Mouse (Mus musculus) frontal cortex, postnatal 10 days (tissue): ENCODE data around the gene Col25a1.

Source experiments
- DNase-seq, 2 experiments: peaks; one replicate each; pipeline ENCODE4 v3.0.0; 2022; ENCODE audit warnings: low spot score in 2 of 2, mixed read lengths in 1 of 2

The Col25a1 gene

DNA sequence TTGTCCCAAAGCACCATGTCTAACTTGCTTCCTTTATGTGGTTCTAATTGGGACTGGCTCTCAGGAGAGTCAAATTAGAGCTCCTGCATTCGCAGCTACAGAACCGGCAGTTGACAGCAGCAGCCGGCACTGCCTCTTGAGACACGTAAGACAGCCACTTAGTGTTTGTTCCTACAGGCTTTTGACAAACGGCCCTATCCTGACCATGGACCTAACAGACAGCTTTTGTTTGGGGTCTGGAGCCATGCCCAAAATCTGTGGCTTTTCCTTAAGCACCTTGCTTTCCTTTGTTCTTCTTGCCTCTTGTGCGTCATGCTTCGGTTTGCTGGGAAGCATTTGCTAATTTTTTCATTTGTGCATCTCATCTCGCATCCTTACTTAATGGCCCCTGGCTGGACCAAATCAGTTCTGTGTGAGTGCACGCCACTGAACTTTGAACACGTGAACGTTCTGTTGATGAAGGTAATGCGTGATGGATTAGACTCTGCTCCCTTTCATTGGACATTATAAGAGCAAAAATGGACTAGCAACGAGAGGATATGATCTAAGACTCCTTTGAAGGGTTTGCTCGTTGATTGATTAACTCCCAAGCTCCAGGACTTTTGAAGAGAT, 179.5 kb downstream of the Col25a1 start:
- DNase-seq = no peak

DNA sequence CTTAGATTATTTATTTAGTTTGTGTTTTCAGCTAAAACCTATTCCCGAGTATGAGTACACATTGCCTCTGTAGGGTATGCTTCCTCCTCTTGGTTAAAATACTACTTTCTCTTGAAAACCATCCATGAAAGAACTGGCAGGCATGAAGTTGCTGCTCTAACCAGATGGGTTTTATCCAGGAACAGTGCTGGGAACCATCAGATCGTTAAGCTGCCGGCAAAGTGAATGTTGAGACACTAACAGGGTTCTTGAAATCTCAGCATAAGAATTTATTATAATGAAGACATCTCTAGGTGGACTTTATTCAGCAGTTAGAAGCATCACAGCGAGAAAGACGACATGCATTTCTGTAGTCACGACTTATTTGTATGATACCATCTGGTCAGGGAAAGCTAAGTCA, 181.9 kb downstream of the Col25a1 start:
- no peak for DNase-seq

DNA sequence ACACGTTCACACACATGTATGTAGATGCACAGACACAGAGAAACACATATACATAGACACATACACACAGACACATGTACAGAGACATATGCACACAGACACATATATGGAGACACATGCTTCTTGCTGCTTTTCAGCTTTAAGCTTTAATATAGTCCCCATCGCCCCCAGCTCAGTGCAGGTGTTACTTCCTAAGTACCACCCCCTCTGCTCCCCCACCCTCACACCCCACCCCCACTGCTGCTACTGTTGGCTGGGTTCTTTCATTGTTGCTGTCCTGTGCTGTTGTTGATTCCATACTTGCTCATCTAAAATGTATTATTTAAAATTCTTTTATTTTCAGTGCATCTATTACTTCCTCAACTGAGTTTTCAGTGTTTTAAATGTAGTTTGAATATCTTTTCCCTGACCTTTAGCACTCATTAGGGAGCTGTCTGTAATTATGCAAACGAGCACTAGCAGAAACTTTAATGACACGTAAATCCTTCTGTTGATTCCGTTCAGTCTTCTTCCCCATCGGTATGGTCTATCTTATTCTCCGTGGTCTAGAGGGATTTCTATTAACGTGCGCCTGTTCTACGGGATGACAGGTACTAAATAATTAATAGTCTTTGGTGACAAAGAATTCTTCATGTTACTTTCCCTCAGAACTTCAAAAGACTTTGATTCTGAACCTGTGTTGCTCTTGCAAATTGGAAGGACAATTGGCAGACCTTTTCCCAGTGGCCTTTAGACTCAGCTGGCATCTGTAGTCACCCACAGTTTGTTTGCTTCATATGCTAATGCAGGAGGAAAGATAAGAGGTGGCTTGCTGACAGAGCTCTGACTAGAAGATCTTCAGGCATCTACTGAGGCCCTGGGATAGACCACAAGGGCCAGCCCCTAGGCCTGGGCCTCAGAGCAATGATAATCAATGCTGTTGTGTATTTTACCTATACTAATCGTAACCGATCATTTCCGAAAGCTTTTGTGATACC, 196.0 kb downstream of the Col25a1 start:
- no peak for DNase-seq

DNA sequence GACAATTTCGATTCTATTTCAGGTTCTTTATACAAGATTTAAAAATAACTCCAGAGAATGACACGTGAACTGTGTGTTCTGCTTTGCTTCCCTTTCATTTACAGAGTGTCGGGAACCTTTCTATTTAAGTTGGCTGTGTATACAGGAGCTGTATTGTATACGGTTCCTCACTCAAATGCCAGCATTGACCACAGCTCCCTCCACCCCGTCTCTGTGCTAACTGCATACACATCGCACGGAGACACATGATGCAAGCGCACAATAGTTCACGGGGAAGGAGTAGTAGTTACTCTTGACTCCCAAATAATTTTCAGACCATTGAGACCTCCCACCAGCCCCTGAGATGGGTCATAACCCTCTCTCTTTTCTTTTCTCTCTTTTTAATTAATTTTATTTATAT, 197.6 kb downstream of the Col25a1 start:
- no peak for DNase-seq

DNA sequence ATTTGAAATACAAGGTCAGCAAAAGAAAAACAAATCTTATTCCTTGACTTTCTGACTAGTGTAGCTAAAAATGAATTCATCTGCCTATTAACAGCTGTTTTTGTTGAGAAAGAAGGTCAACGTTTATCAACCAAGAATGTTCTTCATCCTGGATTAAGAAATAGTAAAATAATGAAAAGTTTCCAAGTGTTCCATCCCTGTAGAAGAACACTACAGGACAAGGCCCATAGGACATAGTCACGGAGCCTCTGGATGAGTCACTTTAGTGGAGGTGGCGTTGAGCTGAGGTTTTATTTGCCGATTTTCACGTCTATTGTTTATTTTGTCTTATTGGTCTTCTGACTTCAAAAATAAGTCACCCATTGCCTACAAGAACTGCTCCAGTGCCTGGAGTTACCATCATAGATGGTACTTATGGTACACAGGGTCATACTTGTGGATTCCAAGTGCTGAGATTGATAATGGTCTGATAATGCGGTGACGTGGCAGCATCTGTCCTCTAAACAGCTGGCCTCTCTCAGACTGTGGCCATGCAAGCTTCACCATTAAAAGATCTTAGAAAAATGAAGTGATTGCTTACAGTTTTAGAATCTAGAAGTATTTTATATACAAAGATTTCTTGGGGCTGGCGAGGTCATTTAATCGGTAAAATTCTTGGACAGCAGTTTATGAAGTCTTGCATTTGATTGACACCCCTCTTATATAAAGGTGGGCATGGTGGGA, 198.7 kb downstream of the Col25a1 start:
- no peak for DNase-seq

DNA sequence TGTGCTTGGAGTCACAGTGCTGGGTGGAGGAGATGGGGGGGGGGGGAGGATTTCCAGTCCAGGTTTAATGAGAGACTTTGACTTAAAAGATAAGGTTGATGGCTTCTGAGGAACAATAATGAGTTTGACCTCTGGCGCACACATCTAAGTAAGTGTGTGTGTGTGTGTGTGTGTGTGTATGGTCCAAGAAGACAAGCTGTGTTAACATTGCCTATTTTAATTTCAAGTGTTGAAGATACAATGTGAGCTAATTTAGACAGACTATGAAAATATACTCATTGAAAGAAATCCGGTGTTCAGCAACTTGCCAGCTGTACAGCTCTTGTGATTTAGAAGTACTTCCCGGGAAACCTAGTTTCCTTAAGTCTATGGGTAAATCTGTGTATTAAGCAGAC, 199.3 kb downstream of the Col25a1 start:
- DNase-seq = no peak

DNA sequence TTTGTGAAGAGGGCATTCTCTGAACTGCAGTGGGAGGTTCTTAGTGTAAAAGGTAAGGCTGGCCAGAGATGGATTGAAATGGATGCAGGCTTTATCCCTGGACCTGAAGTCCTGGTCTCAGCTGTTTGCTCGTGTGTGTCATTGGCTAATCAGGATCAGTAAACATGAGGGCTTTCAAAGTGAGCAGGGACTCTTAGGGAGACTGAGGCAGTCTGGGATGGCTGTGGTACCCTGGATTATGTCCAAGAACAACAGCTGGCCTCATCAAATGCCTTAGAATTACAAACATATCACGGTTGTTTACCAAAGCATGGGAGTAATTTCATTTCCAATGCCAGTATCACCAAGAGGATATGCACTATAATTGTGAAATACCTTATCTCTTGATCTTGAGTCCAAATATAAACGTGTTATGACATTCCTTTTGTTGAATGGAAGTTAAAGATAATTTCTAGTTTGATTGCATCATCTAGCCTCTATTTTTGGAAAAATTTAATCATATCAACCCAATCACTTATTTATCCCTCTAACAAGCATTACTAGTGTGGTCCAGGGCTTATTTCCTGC, 201.1 kb downstream of the Col25a1 start:
- no peak for DNase-seq

DNA sequence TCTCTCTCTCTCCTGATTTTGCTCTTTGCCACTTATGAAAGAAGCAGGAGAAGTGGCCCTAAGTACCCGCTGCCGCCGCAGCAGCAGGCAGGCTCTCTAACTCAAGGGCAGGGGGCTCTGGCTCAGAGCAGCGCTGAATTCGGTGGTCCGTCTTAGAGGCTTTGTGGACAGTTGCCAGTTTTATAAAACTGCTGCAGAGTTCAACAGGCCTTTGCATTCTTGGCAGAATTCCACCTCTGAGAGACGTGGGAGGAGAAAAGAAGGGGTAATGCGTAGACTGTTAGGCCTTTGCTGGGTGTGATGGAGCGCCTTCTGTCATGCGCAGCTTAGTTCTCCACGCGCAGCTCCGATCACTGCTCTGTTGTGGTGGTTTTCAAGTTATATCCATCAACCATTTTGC, 206.6 kb downstream of the Col25a1 start:
- DNase-seq = no peak

DNA sequence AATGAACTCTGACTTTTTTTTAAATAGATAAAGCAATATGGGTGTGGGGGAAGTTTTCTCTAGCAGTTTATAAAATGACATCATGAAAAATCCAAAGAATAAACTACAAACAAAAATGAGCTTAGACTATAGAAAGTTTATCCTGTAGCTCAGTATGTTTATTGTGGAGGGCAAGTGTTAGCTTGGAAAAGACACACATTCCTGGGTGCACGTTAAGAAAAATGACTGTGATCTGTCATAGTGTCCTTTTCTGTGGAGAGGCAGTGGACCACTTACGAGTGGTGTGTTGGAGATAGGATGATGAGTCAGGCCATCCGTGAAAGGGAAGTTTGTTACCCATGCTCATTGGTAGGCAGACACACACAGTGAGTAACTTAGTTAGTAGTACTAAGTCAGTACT, 207.1 kb downstream of the Col25a1 start:
- DNase-seq = no peak

DNA sequence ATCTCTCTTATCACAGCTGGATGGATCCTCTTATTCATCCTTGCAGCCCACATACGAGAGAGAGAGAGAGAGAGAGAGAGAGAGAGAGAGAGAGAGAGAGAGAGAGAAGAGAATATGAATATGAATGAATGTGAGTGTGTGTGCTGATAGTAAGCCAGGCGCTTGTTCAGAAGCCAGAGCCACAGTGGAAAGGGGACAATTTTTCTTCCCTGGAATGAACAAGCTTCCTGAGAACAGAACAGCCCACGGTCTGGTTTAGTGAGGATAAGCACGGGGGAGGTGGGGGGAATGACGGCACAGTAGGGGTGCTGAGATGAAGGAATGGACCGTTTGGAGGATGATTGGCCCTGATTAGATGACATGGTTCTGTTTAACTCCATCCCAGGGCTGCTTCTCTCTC, 218.9 kb downstream of the Col25a1 start:
- DNase-seq = no peak

DNA sequence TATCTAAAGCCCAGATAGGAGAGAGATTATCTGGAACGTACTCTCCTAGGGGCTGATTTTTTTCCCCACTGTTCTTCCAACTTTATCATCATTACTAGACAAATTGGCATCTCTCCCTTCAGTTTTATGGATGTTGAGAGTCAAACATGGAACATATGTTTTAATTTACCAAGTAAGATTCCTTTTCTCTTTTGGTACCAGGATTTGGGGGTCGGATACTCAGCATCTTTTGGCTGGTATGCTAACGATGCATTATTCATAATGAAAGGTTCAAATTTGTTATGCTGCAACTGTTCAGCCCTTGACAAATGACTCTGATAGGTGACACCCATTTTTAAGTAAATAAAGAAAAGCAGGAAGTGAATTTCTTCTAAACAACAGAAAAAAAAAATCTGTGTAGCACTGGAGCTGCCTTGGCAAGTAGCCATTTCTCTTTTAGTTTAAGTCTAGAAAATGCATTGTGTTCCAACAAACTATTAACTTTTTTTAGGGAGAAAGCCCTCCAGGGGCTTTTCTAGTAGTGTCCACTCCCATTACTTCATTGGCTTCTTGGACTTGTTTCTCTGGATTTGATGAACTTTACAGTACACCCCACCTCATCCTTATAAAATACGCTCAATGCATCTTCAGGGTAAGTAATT, 223.2 kb downstream of the Col25a1 start:
- DNase-seq = no peak

DNA sequence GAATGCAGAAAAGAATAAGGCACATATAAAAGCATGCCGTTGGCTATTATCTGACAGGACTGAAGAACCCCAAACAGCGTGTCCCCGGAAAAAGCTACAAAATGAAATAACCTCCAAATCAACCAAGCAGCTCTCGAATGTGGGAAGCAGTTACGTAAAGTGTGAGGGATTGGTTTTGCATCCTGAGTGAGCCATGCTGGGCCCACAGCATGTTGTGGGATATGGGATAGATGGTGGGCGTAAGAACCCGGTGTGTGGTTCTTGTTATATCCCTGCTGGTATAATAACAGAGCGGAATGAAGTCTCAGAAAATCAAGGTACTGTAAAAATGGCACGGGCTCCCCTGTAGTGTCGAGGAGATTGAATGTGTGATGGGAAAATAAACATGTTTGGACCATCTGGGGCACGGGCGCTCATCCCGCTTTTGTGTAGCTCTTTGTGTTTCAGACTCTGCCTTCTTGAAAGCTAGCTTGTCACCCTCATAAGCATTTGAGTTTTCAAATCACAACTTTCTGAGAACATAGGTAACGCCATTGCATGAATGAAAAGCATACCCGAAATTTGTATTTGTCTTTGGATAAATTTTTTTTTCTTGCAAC, 225.4 kb downstream of the Col25a1 start:
- DNase-seq = no peak

DNA sequence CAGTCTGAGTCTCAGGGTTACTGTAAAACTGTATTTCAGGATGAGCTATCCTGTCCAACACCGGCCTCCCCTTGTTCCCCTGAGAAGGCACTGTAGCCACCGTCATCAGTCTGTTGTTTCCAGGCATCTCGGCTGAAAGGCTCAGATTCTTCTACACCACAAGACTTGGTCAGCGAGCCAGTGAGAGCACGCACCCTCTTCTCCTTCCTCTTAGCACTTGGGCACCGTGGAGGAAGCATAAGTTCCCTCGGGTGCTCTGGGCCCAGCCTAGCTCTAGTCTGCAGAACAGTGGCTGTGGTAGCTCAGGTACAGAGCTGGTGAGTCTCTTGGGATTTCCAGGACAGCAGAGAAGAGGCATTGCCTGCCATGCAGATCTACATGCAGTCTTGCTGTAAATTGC, 229.5 kb downstream of the Col25a1 start:
- DNase-seq = no peak

DNA sequence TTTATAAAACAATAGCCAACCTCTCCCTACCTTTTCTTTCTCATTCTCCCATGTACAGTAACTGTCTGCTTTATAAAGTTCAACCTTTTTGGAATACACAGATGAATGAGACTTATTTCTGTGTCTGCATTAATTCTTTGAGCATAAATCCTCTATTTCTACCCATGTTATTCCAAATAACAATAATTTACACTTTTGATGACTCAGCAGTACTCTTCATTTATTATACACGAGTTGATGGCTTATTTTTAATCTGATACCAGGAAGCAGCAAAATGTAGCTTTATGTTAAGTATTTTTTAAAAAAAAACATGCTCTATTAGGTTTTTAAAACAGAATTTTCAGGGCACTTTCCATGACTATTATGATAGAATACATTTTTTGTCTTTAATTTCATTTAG, 230.6 kb downstream of the Col25a1 start:
- DNase-seq = no peak

DNA sequence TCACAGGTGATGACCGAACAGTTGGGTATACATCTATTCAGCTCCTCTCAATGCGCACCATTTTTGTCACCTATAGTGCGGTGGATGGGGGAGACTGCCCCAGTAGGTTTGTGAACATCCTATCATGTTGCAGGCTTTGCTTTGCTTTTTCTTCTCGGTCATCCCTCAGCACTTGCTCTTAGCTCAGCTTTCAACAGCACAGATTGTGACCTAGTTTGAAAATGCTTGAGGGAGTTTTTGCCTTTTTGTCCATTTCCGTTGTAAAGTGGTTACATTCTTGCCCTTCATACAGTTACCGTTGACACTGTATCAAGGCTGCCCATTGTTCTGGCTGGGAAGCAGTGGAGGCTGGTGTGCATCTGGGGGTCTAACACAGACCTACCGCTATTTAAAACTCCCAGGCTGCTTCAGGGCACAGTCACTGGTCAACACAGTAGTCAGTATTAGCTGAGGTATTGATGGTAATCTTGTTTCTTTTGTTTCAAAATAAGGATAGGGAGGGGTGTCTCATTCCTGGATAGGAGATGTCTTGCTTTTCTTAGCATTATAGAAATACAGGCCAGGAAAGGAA, 231.6 kb downstream of the Col25a1 start:
- DNase-seq = no peak

DNA sequence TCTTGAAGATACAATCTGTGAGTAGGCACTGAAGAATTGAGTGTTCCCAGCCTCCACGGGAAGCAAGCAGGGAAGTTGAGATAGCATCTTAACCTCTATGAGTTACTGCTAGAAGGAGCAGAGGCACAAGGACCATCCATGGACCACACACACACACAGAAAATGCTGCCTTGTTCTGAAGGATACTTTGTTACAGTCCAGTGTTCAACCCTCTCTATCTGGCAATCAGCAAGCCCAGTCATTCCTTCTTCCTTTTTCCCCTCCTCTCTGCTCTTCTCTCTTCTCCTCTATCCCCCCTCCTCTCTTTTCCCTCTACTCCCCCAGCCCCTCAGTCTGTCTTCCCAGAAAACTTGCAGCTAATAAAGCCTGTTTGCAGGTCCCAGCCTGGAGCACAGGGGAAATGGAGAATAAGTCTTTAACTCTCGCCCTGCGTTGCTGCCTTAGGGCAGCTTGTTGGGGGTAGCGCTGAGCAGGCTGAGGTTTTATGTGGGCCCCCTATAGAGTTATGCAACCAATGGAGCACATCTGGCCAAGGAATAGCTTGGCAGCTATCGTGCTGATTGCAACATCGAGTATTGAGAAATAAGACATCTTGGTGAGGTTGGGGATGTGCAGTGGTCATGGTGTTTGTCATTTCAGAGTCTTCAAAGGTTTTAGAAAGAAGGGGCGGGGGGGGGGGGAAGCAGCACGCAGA, 235.8 kb downstream of the Col25a1 start:
- DNase-seq = no peak

DNA sequence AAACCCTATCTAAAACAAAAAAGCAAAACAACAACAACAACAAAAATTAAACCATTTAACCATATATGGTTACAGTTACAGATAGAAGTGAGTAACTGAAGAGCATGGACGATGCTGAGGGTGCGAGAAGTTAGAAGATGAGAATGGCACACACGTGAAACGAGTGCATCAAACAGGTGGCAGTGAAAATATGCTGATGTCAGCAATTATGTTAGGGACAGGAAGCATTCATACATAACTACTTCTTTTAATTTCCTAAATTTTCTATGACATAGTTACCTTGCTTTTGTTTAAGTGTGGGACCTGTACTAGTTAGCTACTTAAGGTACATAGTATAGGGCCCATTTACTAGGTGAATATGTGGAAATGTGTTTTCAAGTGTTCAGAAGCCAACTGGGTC, 237.1 kb downstream of the Col25a1 start:
- no peak for DNase-seq

DNA sequence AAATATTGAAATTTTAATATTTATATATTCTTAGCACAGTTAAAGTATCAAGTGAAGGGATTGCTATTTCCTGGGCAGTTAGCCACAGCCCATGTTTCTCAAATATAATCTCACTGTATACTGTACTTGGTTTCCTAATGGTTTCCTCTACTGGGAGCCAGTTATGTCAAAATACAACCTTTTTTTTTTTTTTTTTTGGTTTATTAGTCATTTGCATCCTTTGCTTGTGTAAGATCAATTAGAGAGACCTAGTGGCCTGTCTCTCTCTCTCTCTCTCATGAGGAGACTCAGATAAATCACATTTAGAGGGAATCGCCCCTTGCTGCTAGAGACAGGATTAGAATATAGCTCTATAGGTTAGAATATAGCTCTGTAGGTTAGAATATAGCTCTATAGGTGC, 237.8 kb downstream of the Col25a1 start:
- DNase-seq = no peak

DNA sequence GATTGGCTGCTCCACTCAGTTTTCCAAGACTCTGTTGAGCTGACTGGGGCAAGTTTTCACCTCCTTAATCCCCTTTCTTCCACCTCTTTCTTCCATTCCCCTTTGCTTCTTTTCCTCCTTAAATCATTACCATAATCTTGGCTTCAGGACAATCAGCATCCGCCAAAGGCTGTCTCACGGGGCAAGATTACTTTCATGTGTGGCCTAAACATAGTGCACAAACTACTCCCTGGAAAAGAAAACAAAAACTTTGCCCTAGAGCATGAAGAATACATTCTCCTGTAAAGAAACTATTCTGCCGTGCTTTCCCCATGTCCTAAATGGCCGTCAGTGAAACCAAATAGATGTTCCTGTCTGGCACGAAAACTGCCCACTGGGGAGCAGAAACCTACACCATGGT, 238.9 kb downstream of the Col25a1 start:
- DNase-seq = no peak

DNA sequence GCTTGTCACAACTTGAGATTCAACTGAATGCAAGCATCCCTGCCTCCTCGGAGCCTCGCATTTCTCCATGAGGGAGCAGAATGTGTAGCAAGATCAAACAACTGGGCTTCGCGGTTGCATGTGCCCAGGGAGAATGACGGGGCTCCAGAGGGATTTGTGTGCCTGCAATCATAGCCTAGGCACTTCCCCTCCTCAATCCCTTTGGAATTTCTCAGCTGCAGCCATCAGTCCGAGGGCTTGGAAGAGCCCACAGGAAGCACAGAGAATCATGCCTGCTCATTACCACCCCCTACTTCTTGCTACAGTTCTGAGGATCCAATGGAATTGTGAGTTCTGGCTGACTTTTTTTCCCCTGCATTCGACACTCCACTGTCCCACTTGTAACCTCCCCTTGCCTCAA, 241.8 kb downstream of the Col25a1 start:
- no peak for DNase-seq
